Mouse (Mus musculus) limb, embryonic 15.5 days (tissue): ENCODE measurements around the gene Nrap. TPM values are rescaled to one million over a fixed set of nuclear protein-coding genes. Genes with fewer than 3 reads are reported as not detected.

ENCODE experiments used
- ATAC-seq: fragments of 200-750 bp; cut with Nextera tagmentation; 2 replicates; pipeline ENCODE4 v1.8.0; 2017; ENCODE audit warnings: low read depth, moderate TSS enrichment; ENCODE audit not compliant: insufficient number of reproducible peaks, low FRiP score, low TSS enrichment
- H3K27ac ChIP-seq: fragments of 300-500 bp; sonication (generic); 2 replicates; pipeline ENCODE4 v1.5.1; 2015; ENCODE audit warnings: moderate library complexity, mild to moderate bottlenecking, inconsistent platforms
- H3K27me3 ChIP-seq: fragments of 300-500 bp; sonication (generic); 2 replicates; pipeline ENCODE4 v1.6.1; 2015; ENCODE audit warnings: inconsistent platforms
- H3K36me3 ChIP-seq: fragments of 300-500 bp; sonication (generic); 2 replicates; pipeline ENCODE4 v1.6.1; 2015; ENCODE audit warnings: inconsistent platforms
- H3K4me1 ChIP-seq: fragments of 300-500 bp; sonication (generic); 2 replicates; pipeline ENCODE4 v1.6.1; 2015; ENCODE audit warnings: inconsistent platforms
- H3K4me2 ChIP-seq: fragments of 300-500 bp; sonication (generic); 2 replicates; pipeline ENCODE4 v1.6.1; 2015; ENCODE audit warnings: mild to moderate bottlenecking, inconsistent platforms
- H3K4me3 ChIP-seq: fragments of 300-500 bp; sonication (generic); 2 replicates; pipeline ENCODE4 v1.5.1; 2015; ENCODE audit warnings: mild to moderate bottlenecking, inconsistent platforms
- H3K9ac ChIP-seq: fragments of 300-500 bp; sonication (generic); 2 replicates; pipeline ENCODE4 v1.6.1; 2015; ENCODE audit warnings: inconsistent platforms
- H3K9me3 ChIP-seq: fragments of 300-500 bp; sonication (generic); 2 replicates; pipeline ENCODE4 v1.6.1; 2016; ENCODE audit warnings: inconsistent platforms
- WGBS: fragments of 180-500 bp; shearing (Covaris S2); methylation state at CpG from one replicate; pipeline ENCODE4 v1.1.7; 2015; 5-methylcytosine and 5-hydroxymethylcytosine counted together
- polyA plus RNA-seq: library from polyadenylated mRNA; unstranded; fragments of >200 nt; fragmentation: Nextera tagmentation; extraction: Ambion mirVana; gene quantifications from 2 replicates; pipeline ENCODE4 v1.2.1, GENCODE M21; 2015

The Nrap gene
- polyA plus RNA-seq, 1 experiment from 2014 or later: 2.7 TPM

DNA sequence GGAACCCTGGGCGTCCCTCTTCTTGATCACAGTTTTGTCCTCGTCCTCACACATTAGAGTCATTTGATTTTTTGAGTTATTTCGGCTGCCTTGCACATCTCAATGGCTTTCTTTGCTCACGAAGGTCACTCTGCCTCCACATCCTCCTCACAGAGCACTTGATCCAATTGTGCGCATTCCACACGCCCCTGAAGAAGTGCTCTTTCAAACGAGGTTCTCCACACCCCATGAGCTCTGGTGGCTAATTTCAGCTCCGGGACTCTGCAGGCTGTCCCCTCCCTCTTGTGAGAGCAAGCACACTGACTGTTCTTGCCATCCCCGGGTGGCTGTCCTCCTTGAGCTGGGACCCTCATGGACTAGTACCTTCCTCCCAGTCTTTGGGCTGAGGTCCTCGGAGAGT, 64.2 kb downstream of the Nrap start:
- Histone ChIP-seq H3K36me3 (no peaks in the 10 kb centered on the region), H3K9ac (no peak overlapping the region), H3K27ac (no peak overlapping the region), H3K4me1 (peaks cover 17% of the 10 kb centered on the region), H3K27me3 (no peaks in the 10 kb centered on the region), H3K9me3 (no peaks in the 10 kb centered on the region), H3K4me2 (no peak overlapping the region), H3K4me3 (no peak overlapping the region)
- no peak for ATAC-seq
- WGBS: 59% methylated on average over 10 of the region's 10 CpGs

DNA sequence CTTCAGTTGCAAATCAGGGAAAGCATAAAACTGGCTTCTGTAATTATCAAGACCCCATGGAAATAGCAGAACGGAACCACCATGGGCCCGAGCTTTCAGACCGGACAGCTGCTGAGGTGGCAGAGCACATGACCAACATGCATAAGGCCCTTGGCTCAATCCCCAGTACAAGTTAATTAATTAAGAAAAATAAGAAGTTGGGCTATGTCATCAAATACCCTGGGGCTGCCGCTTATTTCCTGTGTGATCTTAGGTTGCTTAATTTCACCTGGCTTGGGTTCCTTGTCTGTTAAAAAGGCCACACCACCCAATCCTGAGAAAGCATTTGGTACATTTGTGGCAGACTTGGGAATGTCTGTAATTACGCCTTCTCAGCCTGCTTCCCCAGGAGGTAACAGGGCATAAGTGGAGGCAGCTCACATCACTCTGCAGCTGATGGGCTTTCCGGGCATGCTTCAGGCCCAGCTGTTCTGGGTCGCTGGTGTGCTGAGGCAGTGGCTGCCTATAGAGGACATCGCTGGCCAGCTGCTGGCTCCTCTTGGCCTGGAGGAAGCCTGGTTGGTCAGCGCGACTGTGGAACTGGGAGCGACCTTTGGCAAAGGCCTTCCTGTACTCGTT, 68.4 kb downstream of the Nrap start:
- no peaks in the 10 kb centered on the region for H3K27me3 ChIP-seq
- no peak overlapping the region for H3K9ac ChIP-seq
- no peaks in the 10 kb centered on the region for H3K36me3 ChIP-seq
- no peak overlapping the region for H3K4me2 ChIP-seq
- no peak for ATAC-seq
- no peak overlapping the region for H3K27ac ChIP-seq
- no peaks in the 10 kb centered on the region for H3K9me3 ChIP-seq
- H3K4me3 ChIP-seq: no peak overlapping the region
- peaks cover 24% of the 10 kb centered on the region for H3K4me1 ChIP-seq
- WGBS: 60% methylated on average over 12 of the region's 12 CpGs

DNA sequence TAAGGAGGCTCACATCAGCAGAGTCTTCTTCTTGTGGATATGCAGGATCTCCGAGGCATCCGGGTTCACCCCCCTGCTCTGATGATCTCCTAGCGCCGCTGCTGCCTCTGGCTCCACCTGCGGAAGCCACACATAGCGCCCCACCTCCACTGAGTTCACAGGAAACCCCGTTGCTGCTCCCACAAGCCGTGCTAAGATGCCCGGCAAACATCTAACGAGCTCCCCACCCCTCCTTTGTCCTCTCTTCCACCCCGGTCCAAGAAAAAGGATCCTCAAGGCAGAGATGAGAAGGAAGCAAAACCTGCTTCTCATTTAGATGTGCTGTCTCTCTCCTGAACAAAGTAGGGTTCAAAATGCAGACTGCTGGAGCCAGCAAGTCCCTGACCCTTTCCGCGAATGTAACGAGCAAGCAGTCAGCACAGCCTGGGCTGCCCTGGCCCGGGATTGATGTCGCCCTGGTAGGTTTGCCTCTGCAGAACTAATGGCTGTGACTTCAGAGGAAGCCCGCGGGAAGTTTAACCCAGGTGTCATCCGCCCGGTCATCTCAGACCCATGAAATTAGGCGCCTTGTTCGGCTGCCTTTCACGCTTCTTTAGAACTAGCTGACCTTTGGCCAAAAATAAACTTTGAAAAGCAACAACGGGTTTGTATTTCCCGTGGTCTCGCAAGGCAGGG, 69.5 kb downstream of the Nrap start:
- peak overlapping the region; percentile 19 for H3K4me3 ChIP-seq
- WGBS: 25% methylated on average over 26 of the region's 26 CpGs
- H3K9ac ChIP-seq: no peak overlapping the region
- H3K27me3 ChIP-seq: no peaks in the 10 kb centered on the region
- peak overlapping the region; percentile 41 for H3K4me2 ChIP-seq
- H3K36me3 ChIP-seq: no peaks in the 10 kb centered on the region
- peaks cover 16% of the 10 kb centered on the region for H3K4me1 ChIP-seq
- no peaks in the 10 kb centered on the region for H3K9me3 ChIP-seq
- ATAC-seq: no peak
- H3K27ac ChIP-seq: no peak overlapping the region

DNA sequence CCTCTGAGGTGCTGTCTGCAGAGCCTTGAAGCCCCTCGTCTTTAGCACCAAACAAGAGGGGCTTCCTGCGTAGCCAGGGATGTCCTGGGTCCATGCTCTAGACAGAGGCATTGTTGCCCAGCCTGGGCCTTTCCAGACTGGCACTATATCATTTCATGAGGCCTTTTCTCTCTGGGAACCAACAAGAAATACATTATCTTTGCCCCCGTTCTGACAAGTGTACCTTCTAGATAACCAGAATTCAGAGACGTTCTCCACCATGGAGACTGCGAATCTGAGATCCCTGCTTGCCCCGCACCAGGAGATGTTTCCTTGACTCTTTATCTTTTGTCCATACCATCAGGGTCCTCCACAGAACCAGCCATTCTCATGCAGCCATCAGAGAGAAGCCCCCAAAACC, 70.2 kb downstream of the Nrap start:
- Histone ChIP-seq H3K4me3 (no peak overlapping the region; the same call in 1 of the 2 replicates), H3K9ac (no peak overlapping the region), H3K4me2 (no peak overlapping the region; the same call in 1 of the 2 replicates), H3K9me3 (no peaks in the 10 kb centered on the region), H3K36me3 (no peaks in the 10 kb centered on the region), H3K4me1 (peaks cover 16% of the 10 kb centered on the region), H3K27me3 (no peaks in the 10 kb centered on the region), H3K27ac (no peak overlapping the region)
- 89% methylated on average over 6 of the region's 6 CpGs for WGBS
- no peak for ATAC-seq

DNA sequence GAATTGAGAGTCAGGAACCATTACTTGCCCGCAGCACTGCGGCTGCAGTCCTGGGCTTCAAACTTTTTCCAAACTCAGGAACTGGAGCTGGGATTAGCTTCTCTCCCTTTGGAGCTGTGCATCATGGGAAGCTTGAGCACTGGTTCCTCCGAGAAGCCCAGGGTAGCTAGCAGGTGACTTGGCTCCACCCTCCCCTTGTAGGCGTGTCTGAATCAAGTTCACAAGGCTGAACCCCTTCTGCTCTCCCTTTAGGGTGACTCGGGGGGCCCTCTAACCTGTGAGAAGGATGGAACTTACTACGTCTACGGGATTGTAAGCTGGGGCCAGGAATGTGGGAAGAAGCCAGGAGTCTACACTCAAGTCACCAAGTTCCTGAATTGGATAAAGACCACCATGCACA, 70.6 kb downstream of the Nrap start:
- no peak for ATAC-seq
- WGBS: 90% methylated on average over 7 of the region's 7 CpGs
- H3K27ac ChIP-seq: no peak overlapping the region
- H3K36me3 ChIP-seq: no peaks in the 10 kb centered on the region
- no peaks in the 10 kb centered on the region for H3K9me3 ChIP-seq
- peaks cover 16% of the 10 kb centered on the region for H3K4me1 ChIP-seq
- H3K4me2 ChIP-seq: no peak overlapping the region
- no peak overlapping the region for H3K4me3 ChIP-seq
- no peaks in the 10 kb centered on the region for H3K27me3 ChIP-seq
- H3K9ac ChIP-seq: no peak overlapping the region

DNA sequence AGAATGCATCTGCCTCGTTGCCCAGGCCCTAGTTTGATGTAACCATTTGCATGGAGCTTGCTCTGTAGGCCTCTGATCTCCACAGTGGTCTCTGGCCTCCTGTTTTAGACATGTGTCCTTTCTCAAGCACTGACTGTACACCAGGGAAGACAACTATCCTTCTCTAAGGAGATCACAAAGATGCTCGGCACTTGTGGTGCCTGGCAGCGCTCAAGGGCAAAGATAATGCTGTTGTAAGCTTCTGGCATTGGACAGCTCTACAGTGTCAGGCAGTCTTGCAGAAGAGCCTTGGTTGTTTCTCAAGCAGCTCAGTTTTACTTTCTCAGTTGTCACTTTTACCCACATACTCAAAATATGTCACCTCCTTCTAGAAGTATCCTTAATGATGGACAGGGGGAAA, 73.3 kb downstream of the Nrap start:
- H3K27me3 ChIP-seq: no peaks in the 10 kb centered on the region

DNA sequence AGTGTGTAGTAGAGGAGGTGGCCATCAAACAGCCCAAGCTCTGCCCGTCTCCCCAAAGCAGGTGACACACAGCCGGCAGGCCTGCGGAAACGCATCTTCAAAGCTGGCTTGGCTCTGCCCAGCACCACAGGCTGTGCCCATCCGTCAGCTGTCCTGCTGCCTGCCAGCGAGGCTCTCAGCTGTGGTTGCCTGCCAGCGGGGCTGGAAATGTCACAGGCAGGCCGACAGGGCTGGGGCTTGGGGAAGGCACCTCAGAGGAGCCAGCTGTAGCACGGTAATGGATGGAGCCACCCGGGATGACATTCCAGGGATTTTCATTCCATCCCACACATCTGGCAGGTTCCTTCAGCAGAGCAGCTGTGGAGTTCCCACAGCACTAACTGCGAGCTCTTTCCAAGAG, 89.0 kb downstream of the Nrap start:
- no peaks in the 10 kb centered on the region for H3K36me3 ChIP-seq
- WGBS: 50% methylated on average over 11 of the region's 11 CpGs
- H3K4me2 ChIP-seq: no peak overlapping the region
- peak; percentile 54; the same call in 1 of the 2 replicates for ATAC-seq
- H3K9me3 ChIP-seq: no peaks in the 10 kb centered on the region
- H3K9ac ChIP-seq: no peak overlapping the region
- H3K27ac ChIP-seq: no peak overlapping the region
- H3K27me3 ChIP-seq: no peaks in the 10 kb centered on the region
- H3K4me3 ChIP-seq: no peak overlapping the region
- H3K4me1 ChIP-seq: peaks cover 9% of the 10 kb centered on the region

More for the DNA sequence above, 73.3 kb downstream of the Nrap start:
- Histone ChIP-seq H3K4me1 (peaks cover 13% of the 10 kb centered on the region), H3K36me3 (no peaks in the 10 kb centered on the region), H3K4me3 (no peak overlapping the region), H3K9me3 (no peaks in the 10 kb centered on the region), H3K9ac (no peak overlapping the region), H3K4me2 (no peak overlapping the region), H3K27ac (no peak overlapping the region)
- ATAC-seq: no peak
- 69% methylated on average over 3 of the region's 3 CpGs for WGBS

DNA sequence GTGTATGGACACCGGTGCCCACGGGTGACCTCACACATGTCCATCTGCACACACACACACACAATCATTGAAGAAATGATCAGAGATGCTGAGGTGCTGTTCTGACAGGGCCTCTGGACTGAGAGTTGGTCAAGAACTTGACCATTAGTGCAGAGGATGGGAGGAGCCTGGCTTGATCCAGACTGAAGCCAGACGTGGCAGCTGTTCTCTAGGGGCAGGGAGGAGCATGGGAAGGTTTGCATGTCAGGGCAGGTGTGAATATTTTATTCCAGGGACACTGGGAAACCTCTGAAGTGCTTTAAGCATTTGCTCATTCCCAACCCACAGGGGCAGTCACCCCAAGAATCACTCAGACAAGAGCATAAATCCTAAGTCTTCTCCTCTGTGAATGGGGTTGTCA, 92.6 kb downstream of the Nrap start:
- no peaks in the 10 kb centered on the region for H3K36me3 ChIP-seq
- WGBS: 64% methylated on average over 3 of the region's 3 CpGs
- no peak for ATAC-seq

DNA sequence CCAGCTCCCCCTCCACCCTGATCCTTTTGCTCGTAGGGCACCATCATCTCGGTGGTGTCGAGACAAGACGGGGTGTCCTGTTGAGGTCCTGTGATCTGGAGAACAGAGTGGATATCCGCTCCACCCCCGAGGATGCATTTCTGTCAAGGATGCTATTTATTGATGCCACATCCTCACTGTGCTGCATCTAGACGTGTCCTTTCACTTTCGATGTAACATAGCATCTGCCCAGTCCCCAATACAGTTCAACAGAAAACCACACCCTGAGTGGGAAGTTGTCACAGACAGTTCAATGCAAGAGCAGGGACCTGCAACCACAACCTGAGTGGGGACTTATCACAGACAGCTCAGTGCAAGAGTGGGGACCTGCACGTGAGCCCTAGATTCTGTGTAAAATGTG, 93.2 kb downstream of the Nrap start:
- Histone ChIP-seq H3K27ac (no peak overlapping the region), H3K4me1 (peaks cover 22% of the 10 kb centered on the region), H3K4me2 (no peak overlapping the region), H3K27me3 (no peaks in the 10 kb centered on the region), H3K4me3 (no peak overlapping the region), H3K9ac (no peak overlapping the region), H3K36me3 (no peaks in the 10 kb centered on the region), H3K9me3 (no peaks in the 10 kb centered on the region)
- ATAC-seq: no peak
- WGBS: 79% methylated on average over 9 of the region's 9 CpGs

More for the DNA sequence above, 92.6 kb downstream of the Nrap start:
- Histone ChIP-seq H3K9me3 (no peaks in the 10 kb centered on the region), H3K4me3 (no peak overlapping the region), H3K9ac (no peak overlapping the region), H3K4me2 (no peak overlapping the region), H3K27ac (no peak overlapping the region), H3K4me1 (peaks cover 17% of the 10 kb centered on the region), H3K27me3 (no peaks in the 10 kb centered on the region)

DNA sequence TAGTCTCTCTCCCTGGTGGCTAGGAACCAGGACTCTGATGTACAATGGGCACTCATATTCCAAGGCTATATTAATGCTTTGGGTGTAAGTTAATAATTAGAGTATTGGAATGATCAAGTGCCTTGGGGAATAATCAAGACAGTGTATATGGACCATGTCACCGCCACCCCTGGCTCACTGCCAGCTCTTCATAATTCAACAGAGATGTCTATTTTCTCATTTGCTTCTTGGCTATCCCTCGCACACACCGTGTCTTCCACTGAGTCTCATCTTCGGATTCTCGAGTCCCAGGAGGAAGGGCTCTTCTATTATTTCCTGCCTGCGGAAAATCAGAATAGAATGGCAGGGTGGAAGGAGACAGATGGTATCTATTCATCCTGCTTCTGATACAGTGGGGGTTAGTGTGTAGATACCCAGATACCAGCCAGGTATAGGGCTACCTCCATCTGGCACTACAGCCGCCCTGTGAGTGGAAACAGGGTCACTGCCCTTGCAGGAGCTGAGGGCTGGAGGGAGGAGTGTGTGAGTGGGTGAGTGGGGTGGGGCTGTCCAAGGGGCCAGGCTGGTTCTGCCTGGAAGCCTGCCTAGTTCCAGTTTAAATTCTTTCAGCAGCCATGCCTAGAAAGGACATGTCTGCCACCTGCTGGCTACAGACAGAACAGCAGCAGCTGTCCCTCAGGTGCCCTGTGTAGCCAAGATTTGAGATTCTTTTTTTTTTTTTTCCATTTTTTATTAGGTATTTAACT, 95.0 kb downstream of the Nrap start:
- peaks cover 14% of the 10 kb centered on the region for H3K4me1 ChIP-seq
- peak; percentile 40 for ATAC-seq
- no peak overlapping the region for H3K4me3 ChIP-seq
- 0 out of 2 replicates have a peak overlapping the region, but pooled peaks have one; percentile 5 for H3K4me2 ChIP-seq
- H3K9ac ChIP-seq: no peak overlapping the region
- no peaks in the 10 kb centered on the region for H3K9me3 ChIP-seq
- H3K36me3 ChIP-seq: no peaks in the 10 kb centered on the region
- H3K27ac ChIP-seq: no peak overlapping the region
- no peaks in the 10 kb centered on the region for H3K27me3 ChIP-seq
- WGBS: 58% methylated on average over 7 of the region's 7 CpGs

DNA sequence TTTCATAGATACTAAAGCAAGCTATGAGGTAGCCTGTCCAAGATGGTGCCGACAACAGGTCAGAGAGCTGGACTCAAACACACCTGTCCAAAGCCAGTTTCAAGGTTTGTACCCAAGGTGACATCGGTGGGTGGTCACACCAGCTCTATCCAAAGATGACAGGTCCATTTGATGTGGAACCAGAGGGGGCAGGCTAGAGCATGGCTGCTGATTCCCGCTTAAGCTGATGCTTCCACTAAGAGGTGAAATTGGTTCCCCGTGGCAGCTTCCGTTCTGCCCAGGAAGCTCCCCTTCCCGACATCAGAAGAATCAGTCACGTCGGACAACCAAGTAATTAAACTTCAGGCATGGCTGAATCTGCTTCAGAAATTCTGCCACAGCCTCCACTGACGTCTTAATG, 97.5 kb downstream of the Nrap start:
- no peak for ATAC-seq
- no peak overlapping the region for H3K27ac ChIP-seq
- H3K9ac ChIP-seq: no peak overlapping the region
- peaks cover 14% of the 10 kb centered on the region for H3K4me1 ChIP-seq
- no peaks in the 10 kb centered on the region for H3K9me3 ChIP-seq
- no peak overlapping the region for H3K4me3 ChIP-seq
- H3K27me3 ChIP-seq: no peaks in the 10 kb centered on the region
- no peaks in the 10 kb centered on the region for H3K36me3 ChIP-seq
- no peak overlapping the region for H3K4me2 ChIP-seq
- WGBS: 66% methylated on average over 9 of the region's 9 CpGs

DNA sequence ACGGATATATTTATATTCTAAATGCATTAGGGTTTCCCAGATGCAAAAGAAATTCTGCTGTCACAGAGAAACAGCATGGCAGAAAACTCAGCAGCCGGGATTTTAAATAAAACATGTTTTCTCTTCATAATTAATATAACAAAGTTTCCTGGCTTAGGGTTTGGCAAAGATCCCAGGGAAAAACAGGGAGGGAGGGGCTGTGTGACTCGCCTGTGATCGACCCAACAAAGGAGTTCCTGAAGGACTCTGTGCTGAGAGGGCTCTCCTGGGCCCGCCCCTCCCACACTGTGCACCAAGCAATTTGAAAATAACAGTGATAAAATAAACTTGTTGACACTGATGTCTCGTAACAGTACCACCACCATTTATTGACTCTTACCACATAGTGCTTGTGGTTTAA, 97.9 kb downstream of the Nrap start:
- Histone ChIP-seq H3K9ac (no peak overlapping the region), H3K4me2 (no peak overlapping the region), H3K27me3 (no peaks in the 10 kb centered on the region), H3K9me3 (no peaks in the 10 kb centered on the region), H3K36me3 (no peaks in the 10 kb centered on the region), H3K27ac (no peak overlapping the region), H3K4me3 (no peak overlapping the region), H3K4me1 (peaks cover 14% of the 10 kb centered on the region)
- no peak for ATAC-seq
- WGBS: 27% methylated on average over 6 of the region's 6 CpGs
